Mouse (Mus musculus) kidney, embryonic 14.5 days (tissue): ENCODE measurements at regions not wholly inside any gene's neighbourhood (a gene's known extent, or its start where the extent isn't known, plus 50 kb on each side); places are given as distances from the start of the nearest gene placed in this dataset.
"Not testable (repeated sequence)": the region's sequence is repeated elsewhere in the genome, so short reads cannot be mapped to it uniquely, and the experiment has no call there.

ENCODE experiments used
- ATAC-seq: fragments of 200-750 bp; cut with Nextera tagmentation; 2 replicates; pipeline ENCODE4 v1.8.0; 2017; ENCODE audit warnings: moderate number of reproducible peaks, mild to moderate bottlenecking, moderate TSS enrichment, moderate library complexity; ENCODE audit not compliant: low FRiP score, low TSS enrichment
- H3K27ac ChIP-seq: fragments of 300-500 bp; sonication (generic); 2 replicates; pipeline ENCODE4 v1.5.1; 2014; ENCODE audit warnings: low read depth, mild to moderate bottlenecking, low read length, moderate library complexity, mixed read lengths
- H3K27me3 ChIP-seq: fragments of 300-500 bp; sonication (generic); 2 replicates; pipeline ENCODE4 v1.6.1; 2014; ENCODE audit warnings: mild to moderate bottlenecking, low read length; ENCODE audit not compliant: control insufficient read depth, insufficient read depth
- H3K36me3 ChIP-seq: fragments of 300-500 bp; sonication (generic); 2 replicates; pipeline ENCODE4 v1.6.1; 2014; ENCODE audit warnings: low read length, mixed read lengths; ENCODE audit not compliant: control insufficient read depth, insufficient read depth
- H3K4me1 ChIP-seq: fragments of 300-500 bp; sonication (generic); 2 replicates; pipeline ENCODE4 v1.6.1; 2014; ENCODE audit warnings: low read length, mixed read lengths; ENCODE audit not compliant: control insufficient read depth, insufficient read depth
- H3K4me2 ChIP-seq: fragments of 300-500 bp; sonication (generic); replicated peaks from 2 replicates; pipeline ENCODE4 v1.6.1; 2014; ENCODE audit warnings: low read depth, mild to moderate bottlenecking, low read length
- H3K4me3 ChIP-seq: fragments of 300-500 bp; sonication (generic); 2 replicates; pipeline ENCODE4 v1.5.1; 2014; ENCODE audit warnings: mild to moderate bottlenecking, low read length
- H3K9ac ChIP-seq: fragments of 300-500 bp; sonication (generic); 2 replicates; pipeline ENCODE4 v1.6.1; 2014; ENCODE audit warnings: low read depth, mild to moderate bottlenecking, low read length, moderate library complexity
- H3K9me3 ChIP-seq: fragments of 300-500 bp; sonication (generic); 2 replicates; pipeline ENCODE4 v1.6.1; 2016; ENCODE audit warnings: low read length; ENCODE audit not compliant: control insufficient read depth
- WGBS: fragments of 180-500 bp; shearing (Covaris S2); extraction: QIAGEN DNeasy Blood & Tissue Kit; methylation state at CpG from one replicate; pipeline ENCODE4 v1.1.7; 2014; 5-methylcytosine and 5-hydroxymethylcytosine counted together

DNA sequence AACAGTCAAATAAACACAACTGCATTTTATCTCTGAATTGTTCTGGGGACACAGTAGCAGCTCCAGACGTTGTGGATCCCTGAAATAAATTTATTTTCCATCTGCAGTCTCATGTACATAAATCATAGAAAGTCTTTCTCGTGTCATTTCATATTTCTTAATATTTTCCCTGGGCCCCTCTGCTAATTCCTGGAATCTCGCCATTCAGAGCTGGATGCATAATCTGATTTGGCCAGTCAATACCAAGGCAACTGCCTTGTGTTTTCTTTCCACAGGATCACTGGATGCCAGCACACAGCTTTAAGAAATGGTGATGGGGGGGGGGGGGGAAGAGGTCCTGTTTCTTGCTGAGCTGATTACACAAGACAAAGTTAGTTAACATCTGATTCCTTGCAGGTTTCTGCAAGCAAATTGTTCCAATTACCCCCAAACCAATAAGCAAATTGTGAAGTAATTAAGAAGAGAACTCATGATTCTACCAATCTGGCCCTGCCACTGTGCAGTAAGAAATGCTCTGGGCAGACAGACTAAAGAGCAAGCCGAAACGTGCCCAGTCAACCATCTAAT is 824.2 kb upstream of the Sox9 start:
- Histone ChIP-seq H3K27me3 (no peaks in the 10 kb centered on the region), H3K36me3 (no peaks in the 10 kb centered on the region), H3K27ac (no peak overlapping the region), H3K4me1 (no peaks in the 10 kb centered on the region), H3K9ac (no peak overlapping the region), H3K4me3 (no peak overlapping the region), H3K9me3 (no peaks in the 10 kb centered on the region), H3K4me2 (no peak overlapping the region)
- 76% methylated on average over 5 of the region's 5 CpGs for WGBS
- ATAC-seq, result no peak

DNA sequence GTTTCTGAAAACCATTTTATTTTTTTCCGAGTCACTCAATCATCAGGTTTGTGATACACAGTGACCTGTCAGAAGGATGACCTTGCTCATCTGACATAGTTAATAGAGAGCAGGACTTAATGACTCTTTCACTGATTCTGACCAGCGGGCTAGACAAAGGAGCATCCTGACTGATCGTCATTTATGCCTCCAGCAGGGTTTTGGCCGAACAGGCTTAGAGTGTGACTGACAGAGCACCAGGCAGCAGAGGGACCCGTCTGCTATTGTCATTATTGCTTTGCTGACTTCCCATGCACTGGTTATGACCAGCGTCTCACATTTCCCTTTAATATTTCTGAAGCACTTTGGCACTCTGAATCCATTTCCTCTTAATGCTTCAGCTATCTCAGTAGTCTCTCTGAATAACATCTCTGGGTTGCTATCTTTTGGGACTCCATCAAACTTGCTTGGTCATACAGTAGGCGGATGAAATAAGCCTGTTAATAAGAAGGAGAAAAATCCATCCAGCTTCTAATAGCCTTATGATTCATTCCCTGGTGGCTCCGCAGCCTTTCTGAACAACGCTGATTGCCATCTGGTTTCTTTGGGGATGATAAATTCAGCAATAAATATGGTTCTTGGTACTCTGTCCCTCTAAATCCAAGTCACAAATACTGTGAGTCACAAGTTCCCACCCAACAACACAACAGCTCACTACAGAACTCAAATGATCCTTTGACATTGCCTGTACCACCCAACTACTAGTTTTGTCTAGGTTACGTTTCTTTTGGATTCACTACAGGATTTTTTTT is 820.8 kb upstream of the Sox9 start:
- no peak overlapping the region for H3K4me3 ChIP-seq
- H3K9me3 ChIP-seq, result no peaks in the 10 kb centered on the region
- no peak overlapping the region for H3K9ac ChIP-seq
- no peaks in the 10 kb centered on the region for H3K27me3 ChIP-seq
- H3K4me1 ChIP-seq, result no peaks in the 10 kb centered on the region
- no peak overlapping the region for H3K27ac ChIP-seq
- 50% methylated on average over 10 of the region's 10 CpGs for WGBS
- ATAC-seq, result 0 out of 2 replicates have a peak, but pooled peaks have one; percentile 4
- H3K36me3 ChIP-seq, result no peaks in the 10 kb centered on the region
- no peak overlapping the region for H3K4me2 ChIP-seq

DNA sequence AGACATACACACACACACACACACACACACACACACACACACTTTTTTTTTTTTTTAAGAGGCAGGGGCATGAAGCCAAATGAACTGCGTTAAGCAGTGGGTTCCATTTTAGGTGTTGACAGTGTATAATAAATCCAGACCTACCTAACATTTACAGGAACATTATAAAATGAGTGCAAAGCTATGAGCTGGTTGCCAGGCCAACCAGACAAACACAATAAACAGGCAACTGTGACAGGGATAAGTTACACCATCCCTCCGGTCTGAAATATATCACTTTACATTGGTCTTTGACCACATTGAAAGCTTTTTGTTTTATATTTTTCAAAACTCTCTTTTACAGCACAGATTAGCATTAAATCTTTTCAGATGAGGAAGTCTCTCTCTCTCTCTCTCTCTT is 820.2 kb upstream of the Sox9 start:
- H3K9ac ChIP-seq, result no peak overlapping the region
- H3K9me3 ChIP-seq, result no peaks in the 10 kb centered on the region
- H3K4me2 ChIP-seq, result no peak overlapping the region
- no peaks in the 10 kb centered on the region for H3K36me3 ChIP-seq
- no peak overlapping the region for H3K27ac ChIP-seq
- H3K4me1 ChIP-seq, result no peaks in the 10 kb centered on the region
- 21% methylated on average over 2 of the region's 2 CpGs for WGBS
- no peak overlapping the region for H3K4me3 ChIP-seq
- peak; percentile 43; the same call in 1 of the 2 replicates for ATAC-seq
- no peaks in the 10 kb centered on the region for H3K27me3 ChIP-seq

DNA sequence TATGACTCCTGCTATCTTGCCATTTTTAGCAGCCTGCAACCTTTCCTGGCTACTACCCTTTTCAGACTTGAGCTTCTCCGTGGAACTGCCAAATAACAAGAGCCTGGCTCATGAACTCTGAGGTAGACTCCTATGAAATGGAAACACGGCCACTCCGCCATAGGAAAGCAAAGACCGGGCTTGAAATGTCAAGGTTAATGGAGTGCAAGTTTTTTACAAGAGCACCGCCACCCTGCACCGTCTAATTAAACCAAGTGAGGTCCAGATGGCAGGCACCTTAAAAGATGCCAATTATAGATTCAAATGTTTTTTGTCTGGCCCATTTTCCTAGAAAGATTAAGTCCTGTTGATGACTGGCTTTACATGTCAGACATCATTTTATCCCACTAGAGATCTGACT is 818.0 kb upstream of the Sox9 start:
- H3K27me3 ChIP-seq, result no peaks in the 10 kb centered on the region
- H3K9ac ChIP-seq, result no peak overlapping the region
- H3K4me3 ChIP-seq, result no peak overlapping the region
- ATAC-seq, result no peak
- no peaks in the 10 kb centered on the region for H3K9me3 ChIP-seq
- no peak overlapping the region for H3K4me2 ChIP-seq
- no peak overlapping the region for H3K27ac ChIP-seq
- H3K4me1 ChIP-seq, result no peaks in the 10 kb centered on the region
- WGBS, result 53% methylated on average over 6 of the region's 6 CpGs
- H3K36me3 ChIP-seq, result no peaks in the 10 kb centered on the region

DNA sequence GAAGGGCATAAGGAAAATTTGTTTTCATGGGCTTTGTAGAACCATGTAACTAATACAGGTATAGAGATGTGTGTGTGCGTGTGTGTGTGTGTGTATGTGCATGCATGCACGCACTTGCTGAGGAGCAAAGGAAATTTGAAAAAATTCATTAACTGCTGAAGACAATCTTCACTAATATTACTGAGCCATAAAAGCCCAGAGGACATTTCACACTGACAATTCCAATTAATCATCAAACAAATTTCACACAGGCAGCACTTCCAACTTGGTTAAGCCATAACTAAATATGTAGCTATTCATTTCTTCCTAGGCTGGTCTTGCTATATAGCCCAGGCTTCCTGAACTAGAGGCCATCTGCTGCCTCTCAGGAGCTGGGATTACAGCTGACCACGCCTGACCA is 815.6 kb upstream of the Sox9 start:
- H3K4me2 ChIP-seq, result no peak overlapping the region
- H3K27ac ChIP-seq, result no peak overlapping the region
- H3K4me3 ChIP-seq, result no peak overlapping the region
- no peak overlapping the region for H3K9ac ChIP-seq
- no peaks in the 10 kb centered on the region for H3K27me3 ChIP-seq
- WGBS, result 90% methylated on average over 3 of the region's 3 CpGs
- no peak for ATAC-seq
- H3K36me3 ChIP-seq, result no peaks in the 10 kb centered on the region
- no peaks in the 10 kb centered on the region for H3K9me3 ChIP-seq
- H3K4me1 ChIP-seq, result no peaks in the 10 kb centered on the region

DNA sequence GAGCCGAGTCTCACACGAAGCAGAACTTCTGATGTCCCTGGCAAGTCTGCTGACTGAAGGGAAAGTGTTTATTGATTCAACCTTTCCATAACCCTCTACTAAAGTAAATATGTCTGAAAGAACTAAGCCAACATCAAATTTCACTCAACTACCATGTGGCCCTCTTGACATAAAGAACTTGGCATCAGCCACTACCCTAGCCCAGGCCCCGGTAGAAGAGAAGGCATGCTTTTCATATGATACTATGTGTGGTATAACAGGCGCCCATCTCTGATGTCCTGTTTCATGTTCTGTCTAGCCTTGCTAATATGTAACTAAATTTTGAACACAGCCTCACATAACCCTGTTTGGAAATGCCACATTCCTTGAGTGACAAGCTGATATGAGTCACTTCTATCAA is 811.0 kb upstream of the Sox9 start:
- no peak for ATAC-seq
- WGBS, result 65% methylated on average over 4 of the region's 4 CpGs
- Histone ChIP-seq H3K4me1 (no peaks in the 10 kb centered on the region), H3K36me3 (no peaks in the 10 kb centered on the region), H3K4me2 (no peak overlapping the region), H3K9me3 (no peaks in the 10 kb centered on the region), H3K27me3 (no peaks in the 10 kb centered on the region), H3K27ac (no peak overlapping the region), H3K9ac (no peak overlapping the region), H3K4me3 (no peak overlapping the region)

DNA sequence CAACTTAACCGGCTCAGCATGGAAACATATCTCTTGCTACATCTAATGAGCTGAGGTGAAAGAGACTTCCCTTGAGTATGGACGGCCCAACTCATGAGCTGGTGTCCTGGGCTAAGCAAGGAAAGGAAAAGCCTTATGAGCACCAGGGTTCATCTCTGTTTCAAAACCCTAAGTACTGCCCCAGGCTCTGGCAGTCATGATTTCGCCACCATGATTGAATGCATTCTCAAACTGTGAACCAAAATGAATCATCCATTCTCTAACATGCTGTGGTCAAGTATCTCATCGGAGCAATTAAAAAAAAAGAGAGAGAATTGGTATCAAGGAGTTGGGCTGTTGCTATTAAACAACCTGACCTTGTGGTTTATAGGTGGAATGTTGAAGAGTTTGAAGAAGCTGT is 803.4 kb upstream of the Sox9 start:
- WGBS, result 83% methylated on average over 4 of the region's 4 CpGs
- no peak overlapping the region for H3K27ac ChIP-seq
- ATAC-seq, result no peak

DNA sequence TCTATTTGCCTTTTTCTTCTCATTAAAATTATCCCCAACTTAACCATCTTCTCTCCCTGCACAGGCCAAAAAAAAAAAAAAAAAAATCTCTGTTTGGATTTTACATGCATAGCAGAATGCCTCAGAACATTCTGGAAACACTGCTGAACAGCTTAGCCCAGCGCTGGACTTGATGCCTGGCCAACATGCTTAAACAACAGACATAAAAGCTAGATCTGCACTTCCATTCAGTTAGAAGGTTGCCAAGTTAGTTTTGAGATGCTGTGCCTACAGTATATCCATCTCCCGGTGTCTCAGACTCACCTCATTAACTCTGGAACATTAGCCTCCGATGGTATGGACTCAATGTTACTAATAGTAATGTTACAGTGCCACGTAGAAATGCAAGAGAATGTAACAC is 785.6 kb upstream of the Sox9 start:
- Histone ChIP-seq H3K4me3 (no peak overlapping the region), H3K4me2 (no peak overlapping the region), H3K9ac (no peak overlapping the region), H3K36me3 (no peaks in the 10 kb centered on the region), H3K27me3 (no peaks in the 10 kb centered on the region), H3K27ac (no peak overlapping the region), H3K9me3 (no peaks in the 10 kb centered on the region), H3K4me1 (0 out of 2 replicates have a peak, but pooled peaks cover 3% of the 10 kb centered on the region)
- no peak for ATAC-seq
- 45% methylated on average over 4 of the region's 4 CpGs for WGBS

More for the DNA sequence above, 803.4 kb upstream of the Sox9 start:
- H3K27me3 ChIP-seq, result no peaks in the 10 kb centered on the region
- no peaks in the 10 kb centered on the region for H3K9me3 ChIP-seq
- H3K4me1 ChIP-seq, result no peaks in the 10 kb centered on the region
- no peak overlapping the region for H3K9ac ChIP-seq
- H3K4me2 ChIP-seq, result no peak overlapping the region
- H3K36me3 ChIP-seq, result no peaks in the 10 kb centered on the region
- no peak overlapping the region for H3K4me3 ChIP-seq

DNA sequence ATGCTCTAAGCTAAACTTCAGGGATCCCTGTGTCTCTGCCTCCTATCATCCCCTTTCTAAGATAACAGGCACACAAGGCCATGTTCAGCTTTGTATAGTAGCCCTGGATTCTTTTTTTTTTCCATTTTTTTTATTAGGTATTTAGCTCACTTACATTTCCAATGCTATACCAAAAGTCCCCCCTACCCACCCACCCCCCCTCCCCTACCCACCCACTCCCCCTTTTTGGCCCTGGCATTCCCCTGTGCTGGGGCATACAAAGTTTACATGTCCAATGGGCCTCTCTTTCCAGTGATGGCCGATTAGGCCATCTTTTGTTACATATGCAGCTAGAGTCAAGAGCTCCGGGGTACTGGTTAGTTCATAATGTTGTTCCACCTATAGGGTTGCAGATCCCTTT is 771.2 kb upstream of the Sox9 start:
- not testable (repeated sequence) for H3K36me3 ChIP-seq, H3K9ac ChIP-seq, H3K4me3 ChIP-seq, H3K27ac ChIP-seq, H3K9me3 ChIP-seq, H3K4me2 ChIP-seq, H3K27me3 ChIP-seq, H3K4me1 ChIP-seq
- no CpG with 5 or more reads among the region's 2 CpGs for WGBS
- peak; percentile 83; the same call in 1 of the 2 replicates for ATAC-seq
